Mouse (Mus musculus) thymus, adult 2 months (tissue): ENCODE measurements around the gene Slc10a6. TPM values are rescaled to one million over a fixed set of nuclear protein-coding genes. Genes with fewer than 3 reads are reported as not detected.

Experiments
- DNase-seq: peaks from one replicate; pipeline ENCODE4 v3.0.0; 2021
- H3K27ac ChIP-seq: fragments of 200-500 bp; 2 replicates; pipeline ENCODE4 v1.5.1; 2012; ENCODE audit warnings: low read length, control low read depth; ENCODE audit not compliant: control insufficient read depth, insufficient read depth
- H3K27me3 ChIP-seq: fragments of 200-500 bp; 2 replicates; pipeline ENCODE4 v1.6.1; 2012; ENCODE audit warnings: mild to moderate bottlenecking, low read length, moderate library complexity, mixed read lengths; ENCODE audit not compliant: control insufficient read depth, insufficient read depth
- H3K36me3 ChIP-seq: fragments of 200-500 bp; 2 replicates; pipeline ENCODE4 v1.6.1; 2012; ENCODE audit warnings: mild to moderate bottlenecking, low read length, moderate library complexity; ENCODE audit not compliant: control insufficient read depth, insufficient read depth
- H3K4me1 ChIP-seq: fragments of 200-500 bp; replicated peaks from 2 replicates; pipeline ENCODE4 v1.6.1; 2012; ENCODE audit warnings: low read length; ENCODE audit not compliant: control insufficient read depth, insufficient read depth
- H3K4me3 ChIP-seq: fragments of 200-500 bp; 2 replicates; pipeline ENCODE4 v1.5.1; 2012; ENCODE audit warnings: mild to moderate bottlenecking, low read length, control low read depth, moderate library complexity; ENCODE audit not compliant: control insufficient read depth, insufficient read depth
- CTCF ChIP-seq: fragments of 200-500 bp; IDR thresholded peaks from 2 replicates; pipeline ENCODE4 v1.5.1; 2012; ENCODE audit warnings: mild to moderate bottlenecking, control low read depth, low read length, moderate library complexity, borderline replicate concordance; ENCODE audit not compliant: control insufficient read depth, poor library complexity, insufficient read depth; ENCODE audit errors: extremely low read depth
- POLR2A ChIP-seq: fragments of 200-500 bp; IDR thresholded peaks from 2 replicates; pipeline ENCODE4 v1.6.1; 2012; ENCODE audit warnings: mild to moderate bottlenecking, low read length, control low read depth, moderate library complexity; ENCODE audit not compliant: control insufficient read depth, poor library complexity, insufficient read depth; ENCODE audit errors: extremely low read depth
- WGBS: fragments of 180-500 bp; shearing (Covaris S2); methylation state at CpG from one replicate; pipeline ENCODE4 v1.1.7; 2018; 5-methylcytosine and 5-hydroxymethylcytosine counted together
- polyA plus RNA-seq: library from polyadenylated mRNA; depleted of rRNA; stranded (reverse); fragments of >200 nt; gene quantifications from 2 replicates; pipeline ENCODE4 v1.2.3, GENCODE M21; 2012

The Slc10a6 gene
- polyA plus RNA-seq, 1 experiment, result 1.6 TPM

GRCm38 (mm10) chr5:103622321-103622720, 6.9 kb downstream of the Slc10a6 start:
- Histone ChIP-seq H3K4me1 (no peaks in the 10 kb centered on the region), H3K4me3 (no peak overlapping the region), H3K36me3 (no peaks in the 10 kb centered on the region), H3K27ac (no peak overlapping the region), H3K27me3 (no peaks in the 10 kb centered on the region)
- DNase-seq, result no peak
- TF ChIP-seq CTCF (no peak), POLR2A (no peak)
- 94% methylated on average over 5 of the region's 5 CpGs for WGBS

- no peak overlapping the region for H3K27ac ChIP-seq
- WGBS, result 91% methylated on average over 12 of the region's 12 CpGs
- DNase-seq, result no peak
Measured at GRCm38 (mm10) chr5:103620301-103620973, 8.8 kb downstream of the Slc10a6 start.

GRCm38 (mm10) chr5:103617191-103617590, 12.0 kb downstream of the Slc10a6 start:
- Histone ChIP-seq H3K27me3 (no peaks in the 10 kb centered on the region), H3K4me3 (no peak overlapping the region), H3K36me3 (no peaks in the 10 kb centered on the region), H3K27ac (no peak overlapping the region), H3K4me1 (no peaks in the 10 kb centered on the region)
- 94% methylated on average over 9 of the region's 9 CpGs for WGBS
- no peak for DNase-seq
- TF ChIP-seq POLR2A, result no peak
- TF ChIP-seq CTCF, result no peak

More at GRCm38 (mm10) chr5:103620301-103620973, 8.8 kb downstream of the Slc10a6 start:
- Histone ChIP-seq H3K36me3 (no peaks in the 10 kb centered on the region), H3K27me3 (no peaks in the 10 kb centered on the region), H3K4me3 (no peak overlapping the region), H3K4me1 (no peaks in the 10 kb centered on the region)
- TF ChIP-seq POLR2A (no peak), CTCF (no peak)

GRCm38 (mm10) chr5:103614356-103614755, 14.8 kb downstream of the Slc10a6 start:
- Histone ChIP-seq H3K4me1 (no peaks in the 10 kb centered on the region), H3K36me3 (no peaks in the 10 kb centered on the region), H3K27me3 (no peaks in the 10 kb centered on the region), H3K27ac (no peak overlapping the region), H3K4me3 (no peak overlapping the region)
- DNase-seq, result no peak
- WGBS, result 77% methylated on average over 7 of the region's 7 CpGs
- TF ChIP-seq CTCF, result no peak
- TF ChIP-seq POLR2A, result no peak

GRCm38 (mm10) chr5:103612316-103612715, 16.9 kb downstream of the Slc10a6 start:
- WGBS, result 90% methylated on average over 7 of the region's 7 CpGs
- Histone ChIP-seq H3K4me3 (no peak overlapping the region), H3K27me3 (no peaks in the 10 kb centered on the region), H3K27ac (no peak overlapping the region), H3K36me3 (no peaks in the 10 kb centered on the region), H3K4me1 (no peaks in the 10 kb centered on the region)
- no peak for DNase-seq
- TF ChIP-seq CTCF, result no peak
- no peak for TF ChIP-seq POLR2A

GRCm38 (mm10) chr5:103610856-103611472, 18.2 kb downstream of the Slc10a6 start:
- H3K4me1 ChIP-seq, result no peaks in the 10 kb centered on the region
- 93% methylated on average over 10 of the region's 10 CpGs for WGBS
- H3K4me3 ChIP-seq, result no peak overlapping the region
- no peak for DNase-seq
- no peak overlapping the region for H3K27ac ChIP-seq
- no peaks in the 10 kb centered on the region for H3K36me3 ChIP-seq
- no peaks in the 10 kb centered on the region for H3K27me3 ChIP-seq
- TF ChIP-seq CTCF, result no peak
- no peak for TF ChIP-seq POLR2A
